Mouse (Mus musculus): Measurements from ENCODE around the gene Eomes. TPM values are rescaled to one million over a fixed set of nuclear protein-coding genes. Genes with fewer than 3 reads are reported as not detected.

Gene Eomes
- not detected in 2 replicates for polyA plus RNA-seq (2021; fragmentation: Nextera tagmentation)
- long read RNA-seq, experiment 1, partial matches to known transcripts = 0 of 1 reads
- long read RNA-seq, experiment 1, other reads (novel, unspliced or antisense) = 1 of 1 reads
- long read RNA-seq, experiment 2 = 0 reads

GRCm38 (mm10) chr9:118477961-118478360 lies at the start of gene Eomes:
Gene Eomes (plus strand): TSS chr9:118478212.

GRCm38 (mm10) chr9:118506020-118506403 lies 28.0 kb downstream of the Eomes start, which contains the start of gene Golga4:
Gene Golga4 (plus strand): TSS chr9:118506267.

Other genes starting within 250 kb of the Eomes start
- gene Golga4, start 28.1 kb downstream of the Eomes start, polyA plus RNA-seq (2021; fragmentation: Nextera tagmentation) = 10.5 and 21.9 TPM in 2 replicates
- 0.33 and 0.70 TPM in 2 replicates for gene Itga9, start 128.5 kb downstream of the Eomes start, polyA plus RNA-seq (2021; fragmentation: Nextera tagmentation)